Mouse (Mus musculus) adrenal gland, adult 2 months (tissue): ENCODE measurements at regions not wholly inside any gene's neighbourhood (a gene's known extent, or its start where the extent isn't known, plus 50 kb on each side); places are given as distances from the start of the nearest gene placed in this dataset.

Source experiments
- DNase-seq: peaks from one replicate; pipeline ENCODE4 v3.0.0; 2021

DNA sequence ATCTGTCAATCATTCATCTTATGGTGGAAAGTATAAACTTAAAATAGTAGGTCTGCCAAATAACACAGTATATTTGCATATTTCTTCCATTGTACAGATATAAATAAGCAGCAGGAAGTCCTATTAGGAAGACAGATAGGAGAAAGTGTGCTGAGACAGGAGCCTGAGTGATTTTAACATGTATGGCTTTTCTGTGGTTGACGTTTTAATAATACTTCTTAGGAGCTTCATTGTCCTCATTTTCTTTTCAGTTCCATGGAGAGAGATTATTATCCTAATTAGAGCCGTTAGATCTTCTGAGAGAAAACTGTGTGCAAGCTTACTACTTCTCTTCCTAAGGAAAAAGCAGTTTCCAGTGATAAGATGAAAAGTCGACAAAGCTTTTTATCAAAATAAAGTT lies 830.3 kb upstream of the Atxn7l3b start:
- no peak for DNase-seq

DNA sequence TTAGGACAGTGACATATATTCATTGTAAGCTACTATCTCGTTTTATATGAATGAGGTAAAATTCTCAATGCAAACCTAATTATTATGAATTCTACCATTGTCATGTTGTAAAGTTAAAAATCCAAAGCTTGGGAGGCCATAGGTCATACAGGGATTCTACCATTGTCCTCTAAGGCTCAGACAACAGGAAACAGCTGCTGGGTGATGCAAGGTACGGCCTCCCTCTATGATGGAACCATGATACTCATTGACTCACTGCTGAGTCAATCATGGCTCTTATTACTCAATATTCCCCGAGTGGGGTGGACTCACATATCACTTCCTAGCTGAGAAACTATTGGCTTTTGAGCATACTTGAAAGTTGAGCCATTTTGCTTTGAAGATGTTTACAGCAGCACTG lies 807.4 kb upstream of the Atxn7l3b start:
- DNase-seq = no peak

DNA sequence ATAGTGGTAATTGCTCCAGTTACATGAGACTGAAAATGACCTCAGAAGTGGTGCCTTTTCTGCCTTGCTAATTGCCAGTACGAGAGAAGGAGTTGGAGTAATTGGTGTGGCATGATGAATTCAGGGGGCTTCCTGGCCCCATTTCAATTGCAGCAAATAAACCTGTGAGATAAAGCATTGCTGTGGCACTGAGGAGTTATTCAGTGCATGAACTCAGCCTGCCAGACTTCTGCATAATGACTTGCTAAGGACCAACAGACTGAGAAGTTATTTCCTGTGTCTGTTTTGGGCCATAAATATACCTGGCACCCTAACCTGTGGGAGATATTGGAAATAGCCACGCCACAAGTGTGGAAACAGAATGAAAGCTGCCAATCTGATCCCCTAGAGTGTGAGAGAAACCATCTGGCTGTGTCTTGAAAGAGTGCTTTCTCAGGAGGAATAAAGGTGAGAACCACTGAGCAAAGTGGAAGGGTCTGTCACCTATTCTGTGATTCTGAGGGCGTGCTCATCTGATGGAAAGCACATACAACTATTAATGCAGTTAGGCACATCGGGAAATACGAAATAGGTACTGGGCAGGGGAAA lies 776.4 kb upstream of the Atxn7l3b start:
- no peak for DNase-seq

DNA sequence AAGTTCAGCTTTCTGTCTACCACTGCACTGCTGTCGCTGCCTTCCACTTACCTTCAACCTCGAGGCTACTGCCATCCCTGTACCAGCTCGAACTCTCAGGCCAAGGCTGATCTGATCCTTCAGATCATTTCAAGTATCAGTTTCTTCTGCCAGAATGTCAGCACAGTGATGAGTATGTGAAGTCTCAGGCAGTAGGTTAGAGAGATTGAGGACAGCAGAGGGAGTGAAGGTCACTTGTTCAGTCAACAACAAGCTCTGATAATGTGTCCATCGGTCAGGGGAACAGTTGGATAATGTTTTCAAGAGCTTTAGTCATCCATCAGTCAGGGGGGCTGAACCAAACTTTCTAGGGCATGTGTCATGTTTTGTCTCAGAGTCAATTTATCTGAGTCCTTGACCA lies 741.8 kb upstream of the Atxn7l3b start:
- peak; percentile 52 for DNase-seq

DNA sequence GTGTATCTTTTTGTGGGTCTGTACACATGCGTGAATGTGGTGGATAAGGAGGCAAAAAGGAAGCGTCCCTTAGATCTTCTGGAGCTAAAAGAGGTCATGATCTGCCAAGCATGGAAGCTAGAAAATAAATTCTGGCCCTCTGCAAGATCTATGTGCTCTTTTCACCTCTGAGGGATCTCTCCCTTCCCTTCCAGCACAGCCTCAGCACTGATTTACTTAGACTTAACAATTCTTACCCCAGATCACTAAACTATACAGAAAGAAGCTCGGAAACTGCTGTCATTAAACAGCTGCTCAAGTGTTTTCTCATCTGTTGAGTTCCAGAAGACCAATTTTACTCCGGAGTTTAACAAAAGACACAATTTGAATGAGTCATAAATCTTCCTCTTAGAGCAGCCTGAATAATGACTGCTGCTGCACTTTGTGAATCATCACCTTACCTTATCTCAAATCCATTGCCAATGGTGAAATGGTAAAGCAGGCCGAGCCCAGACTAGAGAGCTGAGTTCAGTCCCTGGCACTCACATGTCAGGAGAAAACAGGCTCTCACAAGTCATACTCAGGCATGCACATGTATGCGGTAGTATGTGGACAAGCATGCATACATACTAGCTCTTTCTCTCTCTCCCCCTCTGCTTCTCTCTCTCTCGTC lies 724.1 kb upstream of the Atxn7l3b start:
- peak; percentile 38 for DNase-seq

DNA sequence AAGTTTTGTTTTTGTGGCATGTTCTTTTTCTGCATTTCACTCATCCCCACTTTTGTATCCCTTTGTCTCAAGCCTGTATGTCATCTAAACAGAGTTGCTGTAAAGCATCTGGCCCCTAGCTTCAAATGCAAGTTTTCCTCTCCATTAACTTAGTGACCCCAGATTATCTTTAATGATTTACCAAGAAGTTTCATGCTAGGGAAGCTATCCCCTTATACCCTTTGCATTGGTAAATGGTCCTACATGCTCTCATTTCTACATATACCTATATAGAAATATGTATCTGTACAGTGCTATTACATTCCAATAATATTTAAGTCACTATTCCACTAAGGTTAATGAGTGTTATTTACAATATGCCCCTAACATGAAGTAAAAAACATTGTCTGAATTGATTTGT lies 723.3 kb upstream of the Atxn7l3b start:
- no peak for DNase-seq

DNA sequence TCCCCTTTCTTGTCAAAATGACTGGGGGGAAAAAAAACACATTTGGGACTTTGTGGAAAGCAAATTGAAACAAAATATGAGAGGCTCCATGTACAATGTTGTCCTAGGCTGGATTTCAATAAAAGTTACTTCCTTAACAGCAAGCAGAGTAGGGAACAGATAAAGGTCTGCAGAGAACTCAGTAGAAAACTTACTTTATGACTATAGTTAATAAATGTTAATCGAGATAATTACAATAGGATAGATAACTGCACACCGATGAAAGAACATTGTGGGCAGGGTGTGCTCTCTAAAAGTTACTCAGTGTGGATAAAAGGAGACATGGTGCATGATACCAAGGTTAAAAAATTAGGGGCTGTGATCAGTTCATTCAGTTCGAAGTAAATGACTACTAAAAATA lies 691.6 kb upstream of the Atxn7l3b start:
- DNase-seq = no peak

DNA sequence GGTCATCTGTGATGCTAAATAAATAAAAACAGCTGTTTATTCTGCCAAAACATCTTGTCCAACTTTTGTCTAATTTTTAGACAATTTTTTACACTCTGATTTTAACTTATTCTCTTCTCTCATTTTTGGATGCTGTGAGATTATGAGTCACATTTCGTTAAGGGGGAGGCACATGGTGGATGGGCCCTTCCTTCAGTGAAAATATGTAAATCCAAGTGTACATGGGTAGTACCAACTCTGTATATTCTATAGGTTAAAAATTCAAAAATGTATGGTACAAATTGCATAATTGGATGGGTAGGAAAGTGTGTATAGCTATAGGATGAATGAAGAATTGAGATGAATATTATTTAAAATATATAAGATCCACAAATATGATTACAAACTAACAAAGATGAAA lies 687.1 kb upstream of the Atxn7l3b start:
- DNase-seq = no peak

DNA sequence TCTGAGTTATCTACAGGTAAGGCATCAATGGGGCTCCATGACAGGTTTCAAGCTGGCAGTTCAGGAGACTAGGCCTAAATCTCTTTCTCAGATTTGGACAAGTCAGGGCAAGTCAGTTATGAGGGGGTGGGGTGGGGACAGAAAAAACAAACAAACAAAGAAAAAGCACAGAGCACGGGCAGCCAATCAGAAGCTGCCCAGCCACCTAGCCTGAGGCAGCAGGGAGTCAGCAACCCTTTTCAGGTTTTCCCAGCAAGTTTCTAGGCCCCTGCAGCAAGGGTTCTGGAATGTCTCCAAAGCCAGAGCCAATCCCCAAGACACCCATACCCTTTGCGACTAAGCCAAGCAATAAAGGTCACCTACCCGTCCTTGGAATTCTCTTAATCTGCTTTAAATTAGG lies 664.6 kb upstream of the Atxn7l3b start:
- no peak for DNase-seq

DNA sequence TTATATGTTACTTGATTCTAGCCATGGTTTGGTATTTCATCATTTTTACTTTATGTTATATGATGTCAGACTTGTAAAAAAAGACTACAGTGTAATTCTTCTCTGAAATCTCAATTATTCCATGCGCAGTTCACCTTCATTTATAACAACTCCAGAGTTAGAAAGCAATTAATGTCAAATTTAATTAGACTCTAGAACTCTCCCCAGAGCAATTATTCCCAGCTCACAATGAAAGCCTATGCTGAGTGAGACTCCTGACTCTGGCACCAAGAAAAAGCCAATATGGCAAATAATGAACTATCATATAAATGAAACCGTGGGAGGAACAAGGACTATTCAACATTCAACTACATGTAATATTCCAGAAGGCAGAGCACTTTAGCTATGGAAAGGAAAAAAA lies 663.3 kb upstream of the Atxn7l3b start:
- no peak for DNase-seq

DNA sequence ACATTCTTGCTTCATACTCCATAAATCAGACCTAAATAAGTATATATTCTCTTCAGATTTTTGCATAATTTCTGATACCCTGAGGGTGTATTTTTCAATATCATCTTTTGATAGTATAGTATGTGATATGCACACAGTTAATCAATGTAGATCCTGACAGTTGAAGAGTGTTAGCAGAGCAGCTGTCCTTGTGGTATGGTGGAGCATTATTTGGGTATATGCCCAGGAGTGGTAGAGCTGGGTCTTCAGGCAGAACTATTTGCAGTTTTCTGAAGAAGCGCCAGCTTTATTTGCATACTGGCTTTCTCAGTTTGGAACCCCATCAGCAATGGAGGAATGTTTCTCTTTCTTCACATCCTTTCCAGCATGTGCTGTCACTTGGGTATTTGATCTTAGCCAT lies 641.5 kb upstream of the Atxn7l3b start:
- no peak for DNase-seq
